Mouse (Mus musculus) MN1 (cell line): ENCODE measurements at regions not wholly inside any gene's neighbourhood (a gene's known extent, or its start where the extent isn't known, plus 50 kb on each side); places are given as distances from the start of the nearest gene placed in this dataset.
"Not testable (repeated sequence)": the region's sequence is repeated elsewhere in the genome, so short reads cannot be mapped to it uniquely, and the experiment has no call there.

Experiments
- DNase-seq: peaks from one replicate; pipeline ENCODE4 v3.0.0-alpha.2; 2016; ENCODE audit warnings: low spot score

- DNase-seq: no peak
These were observed 149.4 kb upstream of the Gm10306 start for GRCm38 (mm10) chr4:94406922-94407321.

DNA sequence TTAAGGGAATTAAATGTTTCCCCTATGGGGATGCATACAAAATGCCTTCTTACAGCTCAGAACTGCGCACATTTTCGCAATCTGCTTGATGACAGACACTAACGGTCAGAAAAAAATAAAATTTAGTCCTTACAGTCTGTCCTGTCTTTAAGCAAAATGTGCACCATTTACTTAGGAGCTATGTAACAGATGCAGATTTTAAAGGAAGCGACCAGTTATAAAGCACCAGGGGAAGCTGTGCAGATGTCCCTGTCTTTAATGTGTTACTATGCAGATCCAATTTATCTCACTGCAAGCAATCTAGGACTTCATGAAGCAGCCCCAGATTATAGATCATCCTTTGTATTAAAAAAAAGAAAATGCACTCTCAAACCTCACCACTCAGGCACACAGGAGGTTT is 148.8 kb upstream of the Gm10306 start:
- DNase-seq: no peak

GRCm38 (mm10) chr4:94412661-94413060 is 143.7 kb upstream of the Gm10306 start:
- no peak for DNase-seq

DNA sequence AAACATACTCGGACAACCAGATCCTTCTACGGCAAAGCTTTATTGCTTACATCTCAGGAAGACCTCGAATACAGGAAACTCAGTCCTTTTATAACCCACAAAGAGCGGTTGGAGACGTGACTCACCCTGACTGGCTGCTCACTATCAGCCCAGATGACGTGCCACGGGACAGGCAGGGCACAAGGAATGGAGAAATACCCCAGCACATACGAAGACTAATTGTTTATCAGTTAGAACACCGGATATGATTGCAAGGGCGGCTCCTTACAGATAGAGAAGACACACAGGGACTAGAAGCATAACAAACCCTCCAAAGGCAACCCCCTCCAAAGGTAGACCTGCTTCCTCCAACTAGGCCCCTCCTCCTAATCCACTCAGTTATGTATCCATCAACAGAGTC is 130.8 kb upstream of the Gm10306 start:
- not testable (repeated sequence) for DNase-seq

DNA sequence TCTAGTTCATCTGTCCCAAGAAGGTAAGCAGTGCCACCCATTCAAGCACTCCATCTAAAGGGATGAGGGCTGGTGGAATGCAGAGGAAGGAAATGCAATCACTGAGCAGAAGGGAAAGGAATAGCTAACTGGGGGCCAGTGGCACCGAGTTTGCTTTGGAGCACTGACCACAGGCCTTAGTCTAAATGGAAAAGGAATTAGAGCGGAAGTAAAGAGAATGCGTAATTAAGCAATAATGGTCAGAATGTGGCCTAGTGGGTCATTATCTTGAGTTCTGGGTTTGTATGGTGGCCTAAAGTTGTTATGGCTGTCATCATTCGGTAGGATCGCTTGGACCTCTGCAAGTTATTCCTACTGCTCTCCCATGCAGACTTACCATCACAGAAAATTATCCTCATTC is 128.8 kb upstream of the Gm10306 start:
- DNase-seq: no peak

- DNase-seq: no peak
These were observed 124.3 kb upstream of the Gm10306 start for GRCm38 (mm10) chr4:94432005-94432404.

DNA sequence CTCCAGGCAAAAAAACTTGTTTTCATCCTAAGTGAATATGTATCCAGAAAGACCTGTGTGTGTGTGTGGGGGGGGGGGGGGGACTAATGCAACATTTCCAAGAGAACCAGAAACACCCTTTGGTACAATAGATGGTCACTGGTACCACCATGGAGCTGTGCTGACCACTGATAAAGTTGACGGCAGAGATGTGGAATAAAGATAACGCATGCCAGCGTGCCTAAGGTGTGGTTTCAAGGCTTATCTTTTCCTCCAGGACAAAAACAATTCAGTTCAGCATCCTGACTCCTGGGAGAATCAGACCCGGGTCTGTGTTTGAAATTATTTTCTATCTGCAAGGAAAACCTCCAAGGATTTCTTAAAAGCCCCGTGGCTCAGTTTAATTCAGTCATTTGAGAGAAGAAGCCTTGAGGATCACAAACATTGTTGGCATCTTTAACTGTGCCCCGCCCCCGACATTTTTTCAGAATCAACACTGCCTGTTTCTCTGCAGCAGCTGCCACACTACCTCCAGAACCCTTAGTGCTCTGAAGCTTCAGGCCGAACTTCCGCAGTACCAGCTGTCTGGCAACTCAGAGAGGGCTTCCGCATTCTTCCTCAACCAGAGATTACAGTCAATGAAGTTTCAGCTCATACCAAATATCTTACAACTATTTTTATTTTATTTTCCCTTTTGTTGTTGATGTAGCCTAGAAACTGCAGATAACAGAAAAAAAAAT is 118.5 kb upstream of the Gm10306 start:
- no peak for DNase-seq

GRCm38 (mm10) chr4:94439159-94439836 is 117.0 kb upstream of the Gm10306 start:
- no peak for DNase-seq

DNA sequence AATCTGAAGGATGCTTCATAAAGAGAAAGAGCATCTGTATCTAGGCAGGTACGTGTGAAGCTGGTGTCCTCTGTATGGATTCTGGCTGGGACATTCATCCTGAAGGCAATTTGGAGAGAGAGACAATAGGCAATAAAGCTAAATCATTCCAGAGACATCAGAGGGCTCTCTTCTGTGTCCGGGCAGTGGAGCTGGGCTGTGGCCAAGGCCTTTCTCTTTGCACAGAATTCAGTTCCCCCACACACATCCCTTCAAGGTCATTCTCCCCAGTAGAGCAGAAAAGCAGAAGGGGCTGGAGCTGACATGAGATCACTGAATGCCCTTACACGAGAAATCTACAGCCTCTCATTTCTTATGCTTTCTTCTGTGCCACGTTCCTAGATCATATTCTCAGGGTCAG is 109.7 kb upstream of the Gm10306 start:
- DNase-seq: no peak
